Mouse (Mus musculus) forebrain, embryonic 11.5 days (tissue): ENCODE measurements around the gene Gpm6a. TPM values are rescaled to one million over a fixed set of nuclear protein-coding genes. Genes with fewer than 3 reads are reported as not detected.

ENCODE experiments used
- ATAC-seq: fragments of 200-750 bp; cut with Nextera tagmentation; replicated peaks from 2 replicates; pipeline ENCODE4 v1.8.0; 2017; ENCODE audit warnings: moderate TSS enrichment; ENCODE audit not compliant: low FRiP score
- DNase-seq: peaks from one replicate; pipeline ENCODE4 v3.0.0-alpha.2; 2017; ENCODE audit warnings: low spot score
- H3K27ac ChIP-seq: fragments of 300-500 bp; sonication (generic); 2 replicates; pipeline ENCODE4 v1.5.1; 2014; ENCODE audit warnings: low read depth, low read length
- H3K27me3 ChIP-seq: fragments of 300-500 bp; sonication (generic); 2 replicates; pipeline ENCODE4 v1.6.1; 2014; ENCODE audit warnings: mild to moderate bottlenecking, low read length, mixed read lengths; ENCODE audit not compliant: control insufficient read depth, insufficient read depth
- H3K36me3 ChIP-seq: fragments of 300-500 bp; sonication (generic); 2 replicates; pipeline ENCODE4 v1.6.1; 2014; ENCODE audit warnings: mild to moderate bottlenecking, low read length, moderate library complexity, mixed read lengths; ENCODE audit not compliant: control insufficient read depth, insufficient read depth
- H3K4me1 ChIP-seq: fragments of 300-500 bp; sonication (generic); replicated peaks from 2 replicates; pipeline ENCODE4 v1.6.1; 2014; ENCODE audit warnings: low read length, mixed read lengths; ENCODE audit not compliant: control insufficient read depth, insufficient read depth
- H3K4me2 ChIP-seq: fragments of 300-500 bp; sonication (generic); 2 replicates; pipeline ENCODE4 v1.6.1; 2014; ENCODE audit warnings: low read depth, mild to moderate bottlenecking, low read length, moderate library complexity, mixed read lengths; ENCODE audit not compliant: severe bottlenecking
- H3K4me3 ChIP-seq: fragments of 300-500 bp; sonication (generic); 2 replicates; pipeline ENCODE4 v1.5.1; 2014; ENCODE audit warnings: low read depth, low read length
- H3K9ac ChIP-seq: fragments of 300-500 bp; sonication (generic); 2 replicates; pipeline ENCODE4 v1.6.1; 2014; ENCODE audit warnings: low read length
- H3K9me3 ChIP-seq: fragments of 300-500 bp; sonication (generic); 2 replicates; pipeline ENCODE4 v1.6.1; 2016; ENCODE audit warnings: low read length, mixed read lengths; ENCODE audit not compliant: control insufficient read depth
- WGBS: fragments of 180-500 bp; shearing (Covaris S2); extraction: QIAGEN DNeasy Blood & Tissue Kit; methylation state at CpG from one replicate; pipeline ENCODE4 v1.1.7; 2014; 5-methylcytosine and 5-hydroxymethylcytosine counted together
- polyA plus RNA-seq: library from polyadenylated mRNA; unstranded; fragments of >200 nt; fragmentation: Nextera tagmentation; extraction: Ambion mirVana; gene quantifications from 2 replicates; pipeline ENCODE4 v1.2.1, GENCODE M21; 2014

Gene Gpm6a
- 95.2 and 99.8 TPM in 2 replicates for polyA plus RNA-seq

GRCm38 (mm10) chr8:54954741-54955455 lies at the start of gene Gpm6a:
Gene Gpm6a, plus strand, starts transcription at chr8:54954843.
- H3K27ac ChIP-seq = peak within 1 kb of the TSS; percentile 74
- peak within 1 kb of the TSS; percentile 33 for H3K4me3 ChIP-seq
- H3K9me3 ChIP-seq = no peaks in the 10 kb centered on the region
- no peaks in the 10 kb centered on the region for H3K27me3 ChIP-seq
- no peaks in the 10 kb centered on the region for H3K36me3 ChIP-seq
- H3K4me2 ChIP-seq = peak within 1 kb of the TSS; percentile 38
- 10% methylated on average over 13 of the region's 13 CpGs for WGBS
- peak within 1 kb of the TSS; percentile 54 for H3K9ac ChIP-seq
- H3K4me1 ChIP-seq = no peaks in the 10 kb centered on the region
- peak; percentile 85 for ATAC-seq
- peak; percentile 61 for DNase-seq

GRCm38 (mm10) chr8:54912891-54913290 lies 41.8 kb upstream of the Gpm6a start:
- no peaks in the 10 kb centered on the region for H3K36me3 ChIP-seq
- no peak overlapping the region for H3K4me3 ChIP-seq
- ATAC-seq (no peak), DNase-seq (no peak)
- no peak overlapping the region for H3K9ac ChIP-seq
- no peak overlapping the region for H3K27ac ChIP-seq
- no peak overlapping the region for H3K4me2 ChIP-seq
- no peaks in the 10 kb centered on the region for H3K4me1 ChIP-seq
- H3K9me3 ChIP-seq = no peaks in the 10 kb centered on the region
- no peaks in the 10 kb centered on the region for H3K27me3 ChIP-seq
- 92% methylated on average over 2 of the region's 2 CpGs for WGBS

- H3K4me2 ChIP-seq = no peak overlapping the region
- H3K36me3 ChIP-seq = no peaks in the 10 kb centered on the region
- 77% methylated on average over 7 of the region's 9 CpGs for WGBS
- H3K9me3 ChIP-seq = no peaks in the 10 kb centered on the region
- H3K4me1 ChIP-seq = peaks cover 4% of the 10 kb centered on the region; the same call in 1 of the 2 replicates
- H3K27ac ChIP-seq = no peak overlapping the region
- DNase-seq = no peak
- H3K4me3 ChIP-seq = no peak overlapping the region
- no peaks in the 10 kb centered on the region for H3K27me3 ChIP-seq
- no peak overlapping the region for H3K9ac ChIP-seq
- no peak for ATAC-seq
Observed at GRCm38 (mm10) chr8:54917710-54918109, 36.9 kb upstream of the Gpm6a start.

GRCm38 (mm10) chr8:54922160-54922855 lies 32.3 kb upstream of the Gpm6a start:
- ATAC-seq (peak; percentile 45; the same call in 1 of the 2 replicates), DNase-seq (no peak)
- no peaks in the 10 kb centered on the region for H3K9me3 ChIP-seq
- H3K27me3 ChIP-seq = no peaks in the 10 kb centered on the region
- H3K4me2 ChIP-seq = no peak overlapping the region
- no peak overlapping the region; the same call in 1 of the 2 replicates for H3K9ac ChIP-seq
- no peak overlapping the region for H3K4me3 ChIP-seq
- WGBS = 37% methylated on average over 2 of the region's 2 CpGs
- H3K4me1 ChIP-seq = peaks cover 4% of the 10 kb centered on the region; the same call in 1 of the 2 replicates
- H3K36me3 ChIP-seq = no peaks in the 10 kb centered on the region
- no peak overlapping the region for H3K27ac ChIP-seq

GRCm38 (mm10) chr8:54924936-54925335 lies 29.7 kb upstream of the Gpm6a start:
- no peak for ATAC-seq
- peaks cover 4% of the 10 kb centered on the region; the same call in 1 of the 2 replicates for H3K4me1 ChIP-seq
- H3K36me3 ChIP-seq = no peaks in the 10 kb centered on the region
- H3K4me2 ChIP-seq = no peak overlapping the region
- no peak overlapping the region for H3K27ac ChIP-seq
- no peaks in the 10 kb centered on the region for H3K9me3 ChIP-seq
- H3K4me3 ChIP-seq = no peak overlapping the region
- 89% methylated on average over 3 of the region's 3 CpGs for WGBS
- H3K9ac ChIP-seq = no peak overlapping the region
- H3K27me3 ChIP-seq = no peaks in the 10 kb centered on the region
- DNase-seq = no peak

- Histone ChIP-seq H3K4me1 (no peaks in the 10 kb centered on the region), H3K4me3 (no peak overlapping the region), H3K27ac (no peak overlapping the region), H3K4me2 (no peak overlapping the region), H3K27me3 (no peaks in the 10 kb centered on the region), H3K9me3 (no peaks in the 10 kb centered on the region), H3K9ac (no peak overlapping the region), H3K36me3 (no peaks in the 10 kb centered on the region)
- DNase-seq (no peak), ATAC-seq (no peak)
- 74% methylated on average over 2 of the region's 2 CpGs for WGBS
Observed at GRCm38 (mm10) chr8:54932306-54932705, 22.3 kb upstream of the Gpm6a start.

- ATAC-seq = no peak
- Histone ChIP-seq H3K27me3 (no peaks in the 10 kb centered on the region), H3K4me3 (no peak overlapping the region), H3K27ac (no peak overlapping the region), H3K4me2 (no peak overlapping the region), H3K9me3 (no peaks in the 10 kb centered on the region), H3K4me1 (no peaks in the 10 kb centered on the region), H3K9ac (no peak overlapping the region), H3K36me3 (no peaks in the 10 kb centered on the region)
- WGBS = 91% methylated on average over 2 of the region's 2 CpGs
- DNase-seq = no peak
Observed at GRCm38 (mm10) chr8:54953351-54953750, 1.3 kb upstream of the Gpm6a start.

GRCm38 (mm10) chr8:54954030-54954429 lies 613 bp upstream of the Gpm6a start:
- peak overlapping the region; percentile 7; the same call in 1 of the 2 replicates for H3K4me3 ChIP-seq
- DNase-seq (no peak), ATAC-seq (peak; percentile 65; the same call in 1 of the 2 replicates)
- H3K27me3 ChIP-seq = no peaks in the 10 kb centered on the region
- H3K36me3 ChIP-seq = no peaks in the 10 kb centered on the region
- H3K4me2 ChIP-seq = peak overlapping the region; percentile 38; the same call in 1 of the 2 replicates
- peak overlapping the region; percentile 24; the same call in 1 of the 2 replicates for H3K9ac ChIP-seq
- WGBS = 22% methylated on average over 6 of the region's 6 CpGs
- H3K9me3 ChIP-seq = no peaks in the 10 kb centered on the region
- no peaks in the 10 kb centered on the region for H3K4me1 ChIP-seq
- H3K27ac ChIP-seq = peak overlapping the region; percentile 26; the same call in 1 of the 2 replicates
